Mouse (Mus musculus) bone marrow, adult 2 months (tissue): ENCODE data around the gene Zfp69. TPM values are rescaled to one million over a fixed set of nuclear protein-coding genes. Genes with fewer than 3 reads are reported as not detected.

Experiments
- H3K27ac ChIP-seq: fragments of 200-500 bp; 2 replicates; pipeline ENCODE4 v1.5.1; 2012; ENCODE audit warnings: low read depth, mild to moderate bottlenecking, control low read depth, inconsistent platforms, low read length; ENCODE audit not compliant: control insufficient read depth, poor library complexity, insufficient read depth
- H3K4me1 ChIP-seq: fragments of 200-500 bp; 2 replicates; pipeline ENCODE4 v1.6.1; 2011; ENCODE audit warnings: low read length; ENCODE audit not compliant: control insufficient read depth, insufficient read depth
- H3K4me3 ChIP-seq: fragments of 200-500 bp; replicated peaks from 2 replicates; pipeline ENCODE3; 2011; ENCODE audit warnings: mild to moderate bottlenecking, low read depth, low read length, control low read depth; ENCODE audit not compliant: control insufficient read depth
- CTCF ChIP-seq: fragments of 200-500 bp; IDR thresholded peaks from 2 replicates; pipeline ENCODE4 v1.5.1; 2011; ENCODE audit warnings: low read length, control low read depth; ENCODE audit not compliant: control insufficient read depth, insufficient read depth
- POLR2A ChIP-seq: fragments of 200-500 bp; IDR thresholded peaks from 2 replicates; pipeline ENCODE4 v1.6.1; 2011; ENCODE audit warnings: low read depth, mild to moderate bottlenecking, control low read depth, low read length, borderline replicate concordance; ENCODE audit not compliant: control insufficient read depth
- WGBS: fragments of 180-500 bp; shearing (Covaris S2); methylation state at CpG from one replicate; pipeline ENCODE4 v1.1.7; 2018; 5-methylcytosine and 5-hydroxymethylcytosine counted together
- polyA plus RNA-seq: library from polyadenylated mRNA; stranded (reverse); fragments of >200 nt; gene quantifications from 2 replicates; pipeline ENCODE4 v1.2.4, GENCODE M21; 2011; ENCODE audit warnings: low replicate concordance; ENCODE audit not compliant: missing spikeins, insufficient read depth, insufficient read length

Zfp69 gene
- polyA plus RNA-seq, result 2.4 and 3.6 TPM in 2 replicates

GRCm38 (mm10) chr4:120951428-120951973 is at the start of gene Zfp69:
Gene Zfp69 (minus strand): TSS chr4:120951699.
- Histone ChIP-seq H3K27ac (peak within 1 kb of the TSS; percentile 98), H3K4me1 (no peaks in the 10 kb centered on the region; the same call in 1 of the 2 replicates), H3K4me3 (peak within 1 kb of the TSS; percentile 88)
- under 1% methylated on average over 60 of the region's 60 CpGs for WGBS
- peak; percentile 88; the same call in 1 of the 2 replicates for TF ChIP-seq POLR2A
- no peak for TF ChIP-seq CTCF

GRCm38 (mm10) chr4:121001042-121001441 is 49.5 kb upstream of the Zfp69 start:
- peaks cover 7% of the 10 kb centered on the region for H3K4me1 ChIP-seq
- H3K27ac ChIP-seq, result no peak overlapping the region
- TF ChIP-seq CTCF (peak; percentile 34; the same call in 1 of the 2 replicates), POLR2A (no peak)
- WGBS, result 66% methylated on average over 2 of the region's 2 CpGs
- H3K4me3 ChIP-seq, result no peak overlapping the region

GRCm38 (mm10) chr4:120995911-120996310 is 44.4 kb upstream of the Zfp69 start:
- no peak for TF ChIP-seq POLR2A
- no peak for TF ChIP-seq CTCF
- Histone ChIP-seq H3K4me1 (peaks cover 1% of the 10 kb centered on the region), H3K27ac (no peak overlapping the region), H3K4me3 (no peak overlapping the region)
- 63% methylated on average over 1 of the region's 1 CpGs for WGBS

- H3K4me3 ChIP-seq, result no peak overlapping the region
- H3K27ac ChIP-seq, result no peak overlapping the region
- no peak for TF ChIP-seq CTCF
- TF ChIP-seq POLR2A, result no peak
- 37% methylated on average over 1 of the region's 1 CpGs for WGBS
- H3K4me1 ChIP-seq, result peaks cover 1% of the 10 kb centered on the region
Observed at GRCm38 (mm10) chr4:120993025-120993424, 41.5 kb upstream of the Zfp69 start.

GRCm38 (mm10) chr4:120992284-120992683 is 40.8 kb upstream of the Zfp69 start:
- no peak overlapping the region for H3K27ac ChIP-seq
- H3K4me1 ChIP-seq, result peaks cover 1% of the 10 kb centered on the region; the same call in 1 of the 2 replicates
- no peak overlapping the region for H3K4me3 ChIP-seq
- WGBS, result 93% methylated on average over 2 of the region's 2 CpGs
- no peak for TF ChIP-seq CTCF
- TF ChIP-seq POLR2A, result no peak

- Histone ChIP-seq H3K4me1 (peaks cover 1% of the 10 kb centered on the region; the same call in 1 of the 2 replicates), H3K4me3 (no peak overlapping the region), H3K27ac (no peak overlapping the region)
- WGBS, result 62% methylated on average over 4 of the region's 4 CpGs
- no peak for TF ChIP-seq CTCF
- TF ChIP-seq POLR2A, result no peak
Observed at GRCm38 (mm10) chr4:120987319-120987718, 35.8 kb upstream of the Zfp69 start.

GRCm38 (mm10) chr4:120986446-120986845 is 34.9 kb upstream of the Zfp69 start:
- WGBS, result 4% methylated on average over 6 of the region's 6 CpGs
- TF ChIP-seq CTCF (peak; percentile 49), POLR2A (no peak)
- no peak overlapping the region for H3K4me3 ChIP-seq
- peaks cover 1% of the 10 kb centered on the region; the same call in 1 of the 2 replicates for H3K4me1 ChIP-seq
- no peak overlapping the region for H3K27ac ChIP-seq

GRCm38 (mm10) chr4:120978221-120978620 is 26.7 kb upstream of the Zfp69 start:
- H3K4me3 ChIP-seq, result no peak overlapping the region
- WGBS, result 41% methylated on average over 3 of the region's 3 CpGs
- H3K4me1 ChIP-seq, result peaks cover 2% of the 10 kb centered on the region
- TF ChIP-seq POLR2A (no peak), CTCF (no peak)
- H3K27ac ChIP-seq, result no peak overlapping the region
